Mouse (Mus musculus) liver, embryonic 14.5 days (tissue): ENCODE measurements around the gene Srf. TPM values are rescaled to one million over a fixed set of nuclear protein-coding genes. Genes with fewer than 3 reads are reported as not detected.
"Not testable (repeated sequence)": the region's sequence is repeated elsewhere in the genome, so short reads cannot be mapped to it uniquely, and the experiment has no call there.

Experiments
- ATAC-seq: fragments of 200-750 bp; cut with Nextera tagmentation; 2 replicates; pipeline ENCODE4 v1.8.0; 2017; ENCODE audit warnings: moderate number of reproducible peaks, mild to moderate bottlenecking, moderate library complexity; ENCODE audit not compliant: insufficient read depth
- DNase-seq, 3 experiments: peaks; one replicate each; pipeline ENCODE4 v3.0.0-alpha.2; 2012 to 2013; ENCODE audit warnings: low read depth in 3 of 3, low spot score in 3 of 3
- H3K27ac ChIP-seq: fragments of 300-500 bp; sonication (generic); 2 replicates; pipeline ENCODE4 v1.5.1; 2014; ENCODE audit warnings: moderate library complexity, mild to moderate bottlenecking, control low read depth, inconsistent platforms
- H3K27me3 ChIP-seq: fragments of 300-500 bp; sonication (generic); 2 replicates; pipeline ENCODE4 v1.6.1; 2014; ENCODE audit warnings: mild to moderate bottlenecking, low read length, moderate library complexity; ENCODE audit not compliant: control insufficient read depth, insufficient read depth
- H3K36me3 ChIP-seq: fragments of 300-500 bp; sonication (generic); replicated peaks from 2 replicates; pipeline ENCODE4 v1.6.1; 2014; ENCODE audit warnings: low read depth; ENCODE audit not compliant: control insufficient read depth, insufficient read depth
- H3K4me1 ChIP-seq, 2 experiments: fragments of 200-500 bp in 1 of 2; fragments of 300-500 bp in 1 of 2; sonication (generic) in 1 of 2; replicated peaks; 2 replicates each; pipeline ENCODE4 v1.6.1; 2012 to 2014; ENCODE audit warnings: antibody characterized with exemption in 1 of 2, inconsistent platforms in 1 of 2, low read length in 1 of 2; ENCODE audit not compliant: control insufficient read depth in 2 of 2, insufficient read depth in 2 of 2
- H3K4me2 ChIP-seq: fragments of 300-500 bp; sonication (generic); 2 replicates; pipeline ENCODE4 v1.6.1; 2014; ENCODE audit warnings: low read depth, mild to moderate bottlenecking, control low read depth, moderate library complexity
- H3K4me3 ChIP-seq, 2 experiments: fragments of 200-500 bp in 1 of 2; fragments of 300-500 bp in 1 of 2; sonication (generic) in 1 of 2; 2 replicates each; pipeline ENCODE4 v1.5.1; 2012 to 2014; ENCODE audit warnings: low read depth in 2 of 2, low read length in 2 of 2, mild to moderate bottlenecking in 2 of 2, control low read depth in 1 of 2, inconsistent platforms in 1 of 2, moderate library complexity in 1 of 2; ENCODE audit not compliant: insufficient read depth in 1 of 2
- H3K9ac ChIP-seq: fragments of 300-500 bp; sonication (generic); replicated peaks from 2 replicates; pipeline ENCODE4 v1.6.1; 2014; ENCODE audit warnings: mild to moderate bottlenecking, control low read depth, moderate library complexity
- H3K9me3 ChIP-seq: fragments of 300-500 bp; sonication (generic); 2 replicates; pipeline ENCODE4 v1.6.1; 2016; ENCODE audit warnings: low read length, mixed read lengths; ENCODE audit not compliant: control insufficient read depth
- CTCF ChIP-seq: IDR thresholded peaks from 2 replicates; pipeline ENCODE4 v1.5.1; 2016; ENCODE audit warnings: antibody characterized with exemption, low read depth, control low read depth
- EP300 ChIP-seq: IDR thresholded peaks from 2 replicates; pipeline ENCODE4 v1.6.1; 2016; ENCODE audit warnings: antibody characterized with exemption, low read depth
- WGBS: fragments of 180-500 bp; shearing (Covaris S2); extraction: QIAGEN DNeasy Blood & Tissue Kit; methylation state at CpG from one replicate; pipeline ENCODE4 v1.1.7; 2014; ENCODE audit not compliant: insufficient replicate concordance; 5-methylcytosine and 5-hydroxymethylcytosine counted together
- polyA plus RNA-seq, 2 experiments: library from polyadenylated mRNA; depleted of rRNA in 1 of 2; stranded (reverse) in 1 of 2; unstranded in 1 of 2; fragments of >200 nt; fragmentation: Nextera tagmentation in 1 of 2; extraction: Ambion mirVana in 1 of 2; gene quantifications; 2 replicates each; pipeline versions ENCODE4 v1.2.1 to v1.2.3; 2012 to 2014

Srf gene
- polyA plus RNA-seq, 2 experiments = 2.5 to 16.0 TPM

GRCm38 (mm10) chr17:46559146-46559545, 3.2 kb upstream of the Srf start:
- Histone ChIP-seq H3K4me3 (no peak overlapping the region), H3K36me3 (no peaks in the 10 kb centered on the region), H3K9ac (no peak overlapping the region), H3K4me2 (no peak overlapping the region), H3K27ac (no peak overlapping the region), H3K9me3 (no peaks in the 10 kb centered on the region), H3K4me1 (peaks cover 8 to 16% of the 10 kb centered on the region in 2 experiments), H3K27me3 (no peaks in the 10 kb centered on the region; the same call in 1 of the 2 replicates)
- DNase-seq = no peak
- ATAC-seq = no peak
- 74% methylated on average over 6 of the region's 6 CpGs for WGBS
- TF ChIP-seq CTCF = no peak
- no peak for TF ChIP-seq EP300

- H3K27me3 ChIP-seq = no peaks in the 10 kb centered on the region; the same call in 1 of the 2 replicates
- no peak for DNase-seq
- no peaks in the 10 kb centered on the region for H3K36me3 ChIP-seq
- H3K27ac ChIP-seq = no peak overlapping the region
- TF ChIP-seq CTCF (no peak), EP300 (no peak)
- H3K9ac ChIP-seq = no peak overlapping the region
- H3K4me2 ChIP-seq = no peak overlapping the region
- WGBS = 56% methylated on average over 5 of the region's 5 CpGs
- peaks cover 11 to 25% of the 10 kb centered on the region in 2 experiments for H3K4me1 ChIP-seq
- ATAC-seq = no peak
- H3K9me3 ChIP-seq = no peaks in the 10 kb centered on the region
- no peak overlapping the region for H3K4me3 ChIP-seq
Measured at GRCm38 (mm10) chr17:46558151-46558550, 2.2 kb upstream of the Srf start.

- H3K27me3 ChIP-seq, DNase-seq, H3K9ac ChIP-seq, H3K36me3 ChIP-seq, ATAC-seq, H3K27ac ChIP-seq, H3K9me3 ChIP-seq, H3K4me3 ChIP-seq: not testable (repeated sequence)
- Histone ChIP-seq H3K4me1 (peaks cover 13 to 30% of the 10 kb centered on the region in 2 experiments), H3K4me2 (peak overlapping the region; percentile 97)
Measured at GRCm38 (mm10) chr17:46557321-46557720, 1.3 kb upstream of the Srf start.

- H3K9ac ChIP-seq = peak overlapping the region; percentile 71
- ATAC-seq (peak; percentile 12), DNase-seq (peak in 1 of 3 experiments; percentile 23)
- peak overlapping the region; percentile 77 to 98 for H3K4me3 ChIP-seq
- WGBS = under 1% methylated on average over 11 of the region's 11 CpGs
- H3K27me3 ChIP-seq = no peaks in the 10 kb centered on the region; the same call in 1 of the 2 replicates
- peaks cover 13 to 30% of the 10 kb centered on the region in 2 experiments for H3K4me1 ChIP-seq
- peak overlapping the region; percentile 97 for H3K4me2 ChIP-seq
- peak overlapping the region; percentile 55 for H3K27ac ChIP-seq
- no peaks in the 10 kb centered on the region; the same call in none of the 2 replicates for H3K36me3 ChIP-seq
- no peak for TF ChIP-seq CTCF
- H3K9me3 ChIP-seq = no peaks in the 10 kb centered on the region
Measured at GRCm38 (mm10) chr17:46556584-46556945, 590 bp upstream of the Srf start.

GRCm38 (mm10) chr17:46554977-46555672, 850 bp downstream of the Srf start:
- peak; percentile 4; the same call in 1 of the 2 replicates for ATAC-seq
- Histone ChIP-seq H3K4me3 (peak overlapping the region; percentile 74 to 98), H3K36me3 (peaks cover 7% of the 10 kb centered on the region), H3K27ac (peak overlapping the region; percentile 51; the same call in 1 of the 2 replicates), H3K4me2 (peak overlapping the region; percentile 97), H3K9me3 (no peaks in the 10 kb centered on the region), H3K27me3 (no peaks in the 10 kb centered on the region; the same call in 1 of the 2 replicates), H3K4me1 (peaks cover 13 to 30% of the 10 kb centered on the region in 2 experiments), H3K9ac (peak overlapping the region; percentile 93)
- under 1% methylated on average over 74 of the region's 75 CpGs for WGBS
- TF ChIP-seq CTCF = no peak
- TF ChIP-seq EP300 = no peak
- peak in 1 of 3 experiments; percentile 11 for DNase-seq
